Mouse (Mus musculus) stomach, embryonic 15.5 days (tissue): ENCODE measurements at regions not wholly inside any gene's neighbourhood (a gene's known extent, or its start where the extent isn't known, plus 50 kb on each side); places are given as distances from the start of the nearest gene placed in this dataset.

Experiments used
- ATAC-seq: fragments of 200-750 bp; cut with Nextera tagmentation; 2 replicates; pipeline ENCODE4 v1.8.0; 2017; ENCODE audit warnings: low read depth, moderate number of reproducible peaks, moderate TSS enrichment; ENCODE audit not compliant: insufficient read depth, low FRiP score
- H3K27ac ChIP-seq: fragments of 300-500 bp; sonication (generic); 2 replicates; pipeline ENCODE4 v1.5.1; 2015; ENCODE audit warnings: mild to moderate bottlenecking, inconsistent platforms
- H3K27me3 ChIP-seq: fragments of 300-500 bp; sonication (generic); replicated peaks from 2 replicates; pipeline ENCODE4 v1.6.1; 2015; ENCODE audit warnings: inconsistent platforms
- H3K36me3 ChIP-seq: fragments of 300-500 bp; sonication (generic); 2 replicates; pipeline ENCODE4 v1.6.1; 2015; ENCODE audit warnings: inconsistent platforms
- H3K4me1 ChIP-seq: fragments of 300-500 bp; sonication (generic); 2 replicates; pipeline ENCODE4 v1.6.1; 2015; ENCODE audit warnings: inconsistent platforms
- H3K4me2 ChIP-seq: fragments of 300-500 bp; sonication (generic); 2 replicates; pipeline ENCODE4 v1.6.1; 2015; ENCODE audit warnings: mild to moderate bottlenecking, inconsistent platforms
- H3K4me3 ChIP-seq: fragments of 300-500 bp; sonication (generic); replicated peaks from 2 replicates; pipeline ENCODE4 v1.5.1; 2015; ENCODE audit warnings: inconsistent platforms
- H3K9ac ChIP-seq: fragments of 300-500 bp; sonication (generic); 2 replicates; pipeline ENCODE4 v1.6.1; 2015; ENCODE audit warnings: inconsistent platforms
- H3K9me3 ChIP-seq: fragments of 300-500 bp; sonication (generic); 2 replicates; pipeline ENCODE4 v1.6.1; 2016; ENCODE audit warnings: inconsistent platforms
- WGBS: fragments of 180-500 bp; shearing (Covaris S2); methylation state at CpG from one replicate; pipeline ENCODE4 v1.1.7; 2015; 5-methylcytosine and 5-hydroxymethylcytosine counted together

- Histone ChIP-seq H3K27ac (no peak overlapping the region), H3K9ac (no peak overlapping the region), H3K4me2 (no peak overlapping the region), H3K4me3 (no peak overlapping the region), H3K36me3 (no peaks in the 10 kb centered on the region), H3K27me3 (no peaks in the 10 kb centered on the region), H3K9me3 (no peaks in the 10 kb centered on the region), H3K4me1 (no peaks in the 10 kb centered on the region)
- no peak for ATAC-seq
- 90% methylated on average over 11 of the region's 11 CpGs for WGBS
These were observed 170.5 kb upstream of the Adgrl2 start for GRCm38 (mm10) chr3:149160833-149161232.

- no peaks in the 10 kb centered on the region for H3K36me3 ChIP-seq
- peak; percentile 43; the same call in 1 of the 2 replicates for ATAC-seq
- no peak overlapping the region for H3K27ac ChIP-seq
- H3K27me3 ChIP-seq: no peaks in the 10 kb centered on the region
- no peaks in the 10 kb centered on the region for H3K4me1 ChIP-seq
- no peak overlapping the region for H3K4me3 ChIP-seq
- 78% methylated on average over 8 of the region's 8 CpGs for WGBS
- H3K4me2 ChIP-seq: no peak overlapping the region
- no peak overlapping the region for H3K9ac ChIP-seq
- H3K9me3 ChIP-seq: no peaks in the 10 kb centered on the region
These were observed 167.0 kb upstream of the Adgrl2 start for GRCm38 (mm10) chr3:149157381-149157780.

GRCm38 (mm10) chr3:149152312-149152711, 162.0 kb upstream of the Adgrl2 start:
- no peak for ATAC-seq
- H3K9ac ChIP-seq: no peak overlapping the region

GRCm38 (mm10) chr3:149150796-149151195, 160.4 kb upstream of the Adgrl2 start:
- Histone ChIP-seq H3K9me3 (no peaks in the 10 kb centered on the region), H3K36me3 (no peaks in the 10 kb centered on the region), H3K4me3 (no peak overlapping the region), H3K4me1 (no peaks in the 10 kb centered on the region), H3K27ac (no peak overlapping the region), H3K27me3 (no peaks in the 10 kb centered on the region), H3K9ac (no peak overlapping the region), H3K4me2 (no peak overlapping the region)
- 80% methylated on average over 3 of the region's 3 CpGs for WGBS
- ATAC-seq: no peak

More at GRCm38 (mm10) chr3:149152312-149152711, 162.0 kb upstream of the Adgrl2 start:
- H3K27me3 ChIP-seq: no peaks in the 10 kb centered on the region
- H3K4me1 ChIP-seq: no peaks in the 10 kb centered on the region
- H3K4me3 ChIP-seq: no peak overlapping the region
- no peaks in the 10 kb centered on the region for H3K9me3 ChIP-seq
- no peak overlapping the region for H3K27ac ChIP-seq
- no peak overlapping the region for H3K4me2 ChIP-seq
- H3K36me3 ChIP-seq: no peaks in the 10 kb centered on the region
- 72% methylated on average over 4 of the region's 4 CpGs for WGBS

- 73% methylated on average over 8 of the region's 8 CpGs for WGBS
- Histone ChIP-seq H3K27ac (no peak overlapping the region), H3K27me3 (no peaks in the 10 kb centered on the region)
These were observed 158.3 kb upstream of the Adgrl2 start for GRCm38 (mm10) chr3:149148608-149149007.

GRCm38 (mm10) chr3:149147916-149148315, 157.6 kb upstream of the Adgrl2 start:
- no peaks in the 10 kb centered on the region for H3K4me1 ChIP-seq
- no peak overlapping the region for H3K4me3 ChIP-seq
- no peaks in the 10 kb centered on the region for H3K9me3 ChIP-seq
- H3K4me2 ChIP-seq: no peak overlapping the region
- no peaks in the 10 kb centered on the region for H3K27me3 ChIP-seq
- H3K9ac ChIP-seq: no peak overlapping the region
- no peak for ATAC-seq
- H3K36me3 ChIP-seq: no peaks in the 10 kb centered on the region
- no peak overlapping the region for H3K27ac ChIP-seq
- 89% methylated on average over 6 of the region's 6 CpGs for WGBS

More at GRCm38 (mm10) chr3:149148608-149149007, 158.3 kb upstream of the Adgrl2 start:
- no peak for ATAC-seq
- H3K4me3 ChIP-seq: no peak overlapping the region
- H3K9ac ChIP-seq: no peak overlapping the region
- no peaks in the 10 kb centered on the region for H3K36me3 ChIP-seq
- no peaks in the 10 kb centered on the region for H3K9me3 ChIP-seq
- H3K4me1 ChIP-seq: no peaks in the 10 kb centered on the region
- no peak overlapping the region for H3K4me2 ChIP-seq

GRCm38 (mm10) chr3:149146673-149147072, 156.3 kb upstream of the Adgrl2 start:
- no peak for ATAC-seq

GRCm38 (mm10) chr3:149140461-149140860, 150.1 kb upstream of the Adgrl2 start:
- Histone ChIP-seq H3K27me3 (no peaks in the 10 kb centered on the region), H3K4me2 (no peak overlapping the region), H3K4me1 (no peaks in the 10 kb centered on the region), H3K36me3 (no peaks in the 10 kb centered on the region), H3K9me3 (no peaks in the 10 kb centered on the region), H3K4me3 (no peak overlapping the region), H3K9ac (no peak overlapping the region), H3K27ac (no peak overlapping the region)
- no peak for ATAC-seq
- 63% methylated on average over 3 of the region's 3 CpGs for WGBS

More at GRCm38 (mm10) chr3:149146673-149147072, 156.3 kb upstream of the Adgrl2 start:
- H3K4me1 ChIP-seq: no peaks in the 10 kb centered on the region
- no peak overlapping the region for H3K4me3 ChIP-seq
- H3K36me3 ChIP-seq: no peaks in the 10 kb centered on the region
- WGBS: 65% methylated on average over 9 of the region's 9 CpGs
- H3K9me3 ChIP-seq: no peaks in the 10 kb centered on the region
- no peaks in the 10 kb centered on the region for H3K27me3 ChIP-seq
- no peak overlapping the region for H3K27ac ChIP-seq
- no peak overlapping the region for H3K9ac ChIP-seq
- no peak overlapping the region for H3K4me2 ChIP-seq

GRCm38 (mm10) chr3:149134028-149134938, 143.9 kb upstream of the Adgrl2 start:
- no peak overlapping the region for H3K4me3 ChIP-seq
- H3K4me1 ChIP-seq: no peaks in the 10 kb centered on the region
- WGBS: 82% methylated on average over 9 of the region's 9 CpGs
- no peak overlapping the region for H3K27ac ChIP-seq
- H3K27me3 ChIP-seq: no peaks in the 10 kb centered on the region
- no peak overlapping the region for H3K4me2 ChIP-seq
- no peak overlapping the region for H3K9ac ChIP-seq
- ATAC-seq: no peak
- no peaks in the 10 kb centered on the region for H3K36me3 ChIP-seq
- H3K9me3 ChIP-seq: no peaks in the 10 kb centered on the region

GRCm38 (mm10) chr3:149118806-149119205, 128.5 kb upstream of the Adgrl2 start:
- H3K4me3 ChIP-seq: no peak overlapping the region
- 0 out of 2 replicates have a peak, but pooled peaks cover 5% of the 10 kb centered on the region for H3K4me1 ChIP-seq
- no peaks in the 10 kb centered on the region for H3K36me3 ChIP-seq
- WGBS: 82% methylated on average over 5 of the region's 5 CpGs
- H3K9me3 ChIP-seq: no peaks in the 10 kb centered on the region
- H3K27ac ChIP-seq: no peak overlapping the region
- H3K27me3 ChIP-seq: no peaks in the 10 kb centered on the region
- no peak for ATAC-seq
- H3K4me2 ChIP-seq: no peak overlapping the region
- no peak overlapping the region for H3K9ac ChIP-seq

- H3K9me3 ChIP-seq: no peaks in the 10 kb centered on the region
These were observed 127.3 kb upstream of the Adgrl2 start for GRCm38 (mm10) chr3:149117684-149118056.

GRCm38 (mm10) chr3:149117018-149117683, 126.8 kb upstream of the Adgrl2 start:
- ATAC-seq: peak; percentile 33; the same call in 1 of the 2 replicates
- Histone ChIP-seq H3K9ac (no peak overlapping the region), H3K4me1 (0 out of 2 replicates have a peak, but pooled peaks cover 5% of the 10 kb centered on the region), H3K9me3 (no peaks in the 10 kb centered on the region), H3K27ac (peak overlapping the region; percentile 44; the same call in 1 of the 2 replicates), H3K4me3 (no peak overlapping the region), H3K36me3 (no peaks in the 10 kb centered on the region), H3K27me3 (no peaks in the 10 kb centered on the region), H3K4me2 (no peak overlapping the region)
- WGBS: 37% methylated on average over 6 of the region's 6 CpGs

More at GRCm38 (mm10) chr3:149117684-149118056, 127.3 kb upstream of the Adgrl2 start:
- ATAC-seq: no peak
- Histone ChIP-seq H3K4me1 (0 out of 2 replicates have a peak, but pooled peaks cover 5% of the 10 kb centered on the region), H3K4me2 (no peak overlapping the region), H3K4me3 (no peak overlapping the region), H3K9ac (no peak overlapping the region), H3K27me3 (no peaks in the 10 kb centered on the region), H3K36me3 (no peaks in the 10 kb centered on the region), H3K27ac (peak overlapping the region; percentile 44; the same call in 1 of the 2 replicates)
- WGBS: 79% methylated on average over 4 of the region's 4 CpGs
